Comparison of ENCODE assay signal across 16 mouse cellular contexts in genomic region chr13:104799566-104800182, GRCm38 (mm10).
"Had no signal": no experiment of that assay in that cellular context is flagged by ENCODE, and none has a peak within 500 bp of the region (broad histone marks: within the 10 kb centered on the region; RNA-seq: fewer than 3 reads in every experiment).

No protein-coding gene starts in this region.

- H3K9ac ChIP-seq: limb, embryonic 12.5 days; liver, embryonic 14.5 days; lung, embryonic 14.5 days; midbrain, embryonic 15.5 days; neural tube, embryonic 13.5 days had no signal

- DNase-seq: kidney, adult 18-20 months; liver; lung, embryonic 14.5 days; lung, postnatal 14 days; retina, postnatal 1 day; right cerebral cortex, postnatal 4 days; spleen, adult 18-20 months; thymus, postnatal 4 days had no signal

- H3K27me3 ChIP-seq: limb, embryonic 12.5 days; megakaryocyte, embryonic 14.5 days; midbrain, embryonic 15.5 days; neural tube, embryonic 13.5 days had no signal

- ATAC-seq: midbrain, embryonic 15.5 days had no signal

- H3K4me3 ChIP-seq: layer of hippocampus, adult 2 months; limb, embryonic 12.5 days; megakaryocyte, embryonic 14.5 days; midbrain, embryonic 15.5 days; neural tube, embryonic 13.5 days had no signal

- H3K27ac ChIP-seq: layer of hippocampus, adult 2 months; limb, embryonic 12.5 days; liver, embryonic 14.5 days; macrophage; midbrain, embryonic 15.5 days; neural tube, embryonic 13.5 days had no signal

- H3K4me1 ChIP-seq: limb, embryonic 12.5 days; midbrain, embryonic 15.5 days; neural tube, embryonic 13.5 days had no signal

- H3K9me3 ChIP-seq: limb, embryonic 12.5 days; megakaryocyte, embryonic 14.5 days; midbrain, embryonic 15.5 days; neural tube, embryonic 13.5 days had no signal

- H3K4me2 ChIP-seq: limb, embryonic 12.5 days; lung, embryonic 14.5 days; midbrain, embryonic 11.5 days; midbrain, embryonic 15.5 days; neural tube, embryonic 13.5 days had no signal
